1 mouse cellular context compared by ENCODE assay signal in genomic region chr6:31612560-31613270, GRCm38 (mm10).
TF ChIP-seq lines count a peak whose summit lies in the region.

No protein-coding gene starts in this region.

TF ChIP-seq in MEL, 35 proteins besides CTCF, POLR2A, EP300 and RAD21 (continued from another document):
- TF ChIP-seq TAL1 (IDR thresholded peaks at IDR 0.05; ENCODE audit: low read length) (peak; percentile 72), GATA1 (IDR thresholded peaks at IDR 0.05; ENCODE audit: low read depth, low read length) (peak; percentile 92), TBP (IDR thresholded peaks at IDR 0.05; ENCODE audit: low read depth, low read length) (peak; percentile 95), ETS1 (IDR thresholded peaks at IDR 0.05; ENCODE audit: low read depth, low read length) (peak; percentile 65), CHD2 (IDR thresholded peaks at IDR 0.05; ENCODE audit: low read length) (no peak), CHD1 (IDR thresholded peaks at IDR 0.05; ENCODE audit: low read depth, low read length) (no peak)
TF ChIP-seq in MEL: peak in this region for 13.
